Mouse (Mus musculus): ENCODE measurements around the gene Vps37b.

The Vps37b gene

DNA sequence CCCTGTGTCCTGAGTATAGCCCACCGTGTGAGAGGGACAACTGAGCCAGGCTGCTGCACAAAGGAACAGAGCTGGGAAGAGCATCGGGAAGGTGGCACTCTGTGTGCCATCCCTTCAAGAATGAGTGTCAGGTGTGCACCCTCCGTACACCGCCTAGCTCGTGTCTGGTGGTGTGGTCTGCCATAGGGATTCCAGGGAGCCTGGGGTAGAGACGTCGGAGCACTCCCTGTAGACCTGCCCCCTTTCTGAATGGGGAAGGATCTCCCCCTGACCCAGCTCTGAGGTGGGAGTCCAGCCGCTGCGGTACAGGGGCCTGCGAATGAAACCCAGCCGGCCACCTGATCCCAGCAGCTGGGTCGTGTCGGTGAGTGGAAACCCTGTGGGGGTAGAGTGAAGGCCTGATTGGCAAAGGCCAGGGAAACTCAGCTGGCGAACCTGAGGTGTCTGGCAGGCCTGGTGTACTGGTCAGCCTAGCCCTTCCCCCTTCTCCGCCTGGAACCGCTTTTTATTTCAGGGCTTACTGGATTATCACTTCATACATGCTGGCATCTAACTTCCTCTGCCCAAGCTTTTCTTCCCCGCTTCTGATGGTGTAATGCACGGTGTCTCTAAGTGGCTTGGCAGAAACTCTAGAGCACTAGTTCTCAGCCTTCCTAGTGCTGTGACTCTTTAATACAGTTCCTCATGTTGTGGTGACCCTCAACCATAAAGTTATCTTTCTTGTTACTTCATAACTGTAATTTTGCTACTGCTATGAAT lies 52.7 kb downstream of the Vps37b start:
- DNase-seq (ENCODE audit: low read depth) = no peak

DNA sequence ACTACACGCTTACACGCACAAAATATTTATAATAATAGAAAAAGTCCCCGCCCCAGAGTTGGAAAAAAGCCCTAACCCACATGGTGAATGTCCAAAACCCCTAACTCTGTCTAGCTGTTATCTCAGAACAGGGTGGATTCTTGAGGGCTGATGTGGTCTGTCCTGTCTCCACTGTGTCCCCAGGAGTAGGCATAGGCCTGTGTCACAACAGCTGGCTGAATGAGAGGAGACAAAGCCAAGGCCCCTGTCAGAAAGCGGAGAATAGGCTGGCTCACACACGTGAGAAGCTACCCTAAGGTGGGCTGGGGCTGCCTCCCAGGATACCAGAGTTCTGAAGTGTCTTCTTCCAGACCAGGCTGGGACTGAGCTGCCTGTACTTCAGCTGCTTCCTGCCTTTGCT lies 53.9 kb downstream of the Vps37b start:
- DNase-seq (ENCODE audit: low read depth) = no peak

DNA sequence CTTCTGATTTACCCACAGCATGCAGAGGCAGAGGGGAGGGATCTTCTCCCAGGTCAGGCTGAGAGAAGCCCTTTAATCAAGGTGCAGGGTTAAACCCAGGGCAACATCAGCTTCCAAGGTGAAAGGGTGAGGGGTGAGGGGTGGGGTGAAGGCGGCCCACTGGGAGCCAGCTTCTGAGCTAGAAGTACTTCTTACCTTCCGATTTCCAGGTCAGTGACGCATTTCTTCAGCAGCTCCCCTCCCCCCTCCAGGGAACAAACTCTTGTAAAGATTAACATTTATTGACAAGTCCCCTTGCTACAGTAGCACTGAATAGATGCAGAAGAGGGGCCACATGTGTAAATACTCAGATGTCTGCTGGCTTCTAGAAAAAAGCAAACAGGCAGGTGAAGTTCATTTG lies 54.8 kb downstream of the Vps37b start:
- no peak for DNase-seq (ENCODE audit: low read depth)

DNA sequence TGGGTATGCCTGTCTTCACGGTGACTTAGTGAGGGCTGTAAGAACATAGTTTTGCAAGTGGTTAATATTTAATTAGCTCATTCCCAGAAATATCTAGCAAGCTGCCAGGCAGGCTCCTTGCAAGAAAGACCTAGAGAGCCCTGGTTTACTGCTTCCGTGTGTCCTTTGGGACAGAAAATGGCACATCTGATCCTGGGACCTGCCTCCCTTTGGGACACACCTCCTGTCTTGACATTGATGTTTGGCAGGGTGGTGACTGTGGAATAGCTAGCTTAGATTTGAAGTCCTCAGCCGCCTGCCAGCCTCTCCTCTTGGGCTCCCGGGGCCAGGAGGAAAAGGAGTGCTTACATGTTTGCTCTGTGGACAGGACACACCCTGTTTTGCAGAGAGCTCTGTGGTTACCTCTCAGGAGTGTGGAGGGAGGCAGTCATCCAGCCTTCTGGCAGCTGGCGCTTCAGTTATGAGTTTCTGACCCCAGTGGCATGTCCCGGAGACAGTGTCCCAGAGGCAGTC lies 56.3 kb downstream of the Vps37b start:
- DNase-seq (ENCODE audit: low read depth) = no peak

DNA sequence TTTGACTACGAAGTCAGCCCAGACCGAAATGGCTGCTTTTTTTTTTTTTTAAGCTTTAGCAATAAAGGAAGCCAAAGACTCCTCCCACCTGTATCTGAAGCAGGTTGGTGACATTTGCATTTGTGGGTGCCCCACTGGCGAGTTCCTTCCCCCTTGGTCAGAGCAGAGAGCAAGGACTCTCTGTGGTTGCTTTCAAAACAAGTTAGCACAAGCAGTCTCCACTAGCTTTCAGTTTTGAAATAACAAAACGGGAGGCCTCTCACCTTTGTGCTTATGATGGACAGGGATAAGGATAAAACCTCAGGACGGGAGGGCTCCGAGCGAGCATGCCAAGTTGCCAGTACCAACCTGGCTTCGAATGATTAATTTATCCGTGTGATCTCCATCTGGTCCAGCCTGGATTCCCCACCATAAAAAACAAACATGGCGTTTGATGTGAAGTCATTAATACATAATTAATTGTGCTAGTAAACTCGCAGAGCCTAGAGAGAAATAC lies 57.4 kb downstream of the Vps37b start:
- no peak for DNase-seq (ENCODE audit: low read depth)

DNA sequence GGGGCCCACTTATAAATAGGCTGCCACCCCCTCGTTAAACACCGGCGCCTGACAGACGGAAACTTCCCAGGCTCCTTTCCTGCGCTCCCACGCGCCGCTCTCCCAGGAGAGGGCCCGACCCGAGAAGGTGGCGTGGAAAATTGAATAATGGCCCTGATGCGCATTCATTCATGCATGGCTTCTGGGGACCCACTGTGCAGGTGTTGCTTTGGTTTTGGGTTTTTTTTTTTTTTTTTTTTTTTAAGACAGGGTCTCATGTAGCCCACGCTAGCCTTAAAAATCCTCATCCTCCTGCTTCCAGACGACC lies 57.9 kb downstream of the Vps37b start:
- no peak for DNase-seq (ENCODE audit: low read depth)

DNA sequence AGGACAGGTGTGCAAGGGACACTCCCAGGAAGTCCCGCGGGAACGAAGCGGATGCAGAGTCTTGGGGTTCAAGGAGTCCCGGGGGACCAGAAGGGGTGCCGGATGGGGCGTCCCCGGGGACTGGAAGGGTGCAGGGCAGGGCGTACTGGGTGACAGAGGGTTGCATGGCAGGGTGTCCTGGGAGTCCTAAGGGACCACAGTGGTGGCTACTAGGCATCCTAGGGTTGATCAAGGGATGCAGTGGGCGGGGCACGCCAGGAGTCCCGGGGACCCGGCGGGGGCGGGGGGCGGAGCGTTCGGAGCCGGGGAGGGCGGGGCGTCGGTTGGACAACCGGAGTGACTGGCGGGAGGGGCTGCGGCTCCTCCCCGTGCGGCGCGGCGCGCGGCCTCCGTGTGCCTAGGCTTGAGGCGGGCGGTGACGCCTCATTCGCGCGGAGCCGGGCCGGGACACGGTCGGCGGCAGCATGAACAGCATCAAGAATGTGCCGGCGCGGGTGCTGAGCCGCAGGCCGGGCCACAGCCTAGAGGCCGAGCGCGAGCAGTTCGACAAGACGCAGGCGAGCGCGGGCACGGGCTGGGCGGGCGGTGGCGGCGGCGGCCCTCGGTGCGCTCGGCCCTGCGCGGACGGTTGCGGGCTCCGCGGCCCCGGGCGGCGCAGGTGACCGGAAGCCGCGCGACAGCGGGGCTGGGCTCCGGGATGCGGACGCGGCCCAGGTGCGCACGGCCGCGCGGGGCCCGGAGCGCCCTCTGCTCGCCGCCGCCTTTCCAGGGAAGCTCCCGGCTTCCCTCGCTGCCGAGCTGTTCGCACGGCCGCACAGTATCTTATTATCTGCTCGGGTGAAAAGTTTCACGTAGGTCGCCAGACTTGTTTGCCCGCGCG lies 58.5 kb downstream of the Vps37b start, which contains the start of gene Hip1r:
Hip1r (plus strand) TSS at position 330 of the 880 bp plus-strand sequence.
- no peak for DNase-seq (ENCODE audit: low read depth)

DNA sequence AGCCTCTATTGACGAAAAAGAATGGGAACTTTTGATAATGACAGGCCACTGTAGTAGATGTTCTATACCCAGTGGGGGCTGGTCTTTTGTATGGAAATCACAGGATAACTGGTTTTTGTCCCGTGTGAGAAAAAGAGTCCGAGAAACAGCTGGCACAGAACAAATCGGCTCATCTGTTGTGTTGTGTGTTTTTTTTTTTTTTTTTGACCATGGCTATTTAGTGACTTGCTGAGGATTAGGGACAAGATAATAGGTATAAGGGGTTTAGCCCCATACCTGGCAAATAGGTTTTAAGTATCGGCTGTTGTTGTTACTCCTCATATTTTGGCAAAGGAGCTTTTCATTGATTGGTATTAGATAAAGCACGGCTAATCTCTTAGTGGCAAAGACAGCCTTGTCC lies 59.6 kb downstream of the Vps37b start:
- DNase-seq (ENCODE audit: low read depth) = no peak

DNA sequence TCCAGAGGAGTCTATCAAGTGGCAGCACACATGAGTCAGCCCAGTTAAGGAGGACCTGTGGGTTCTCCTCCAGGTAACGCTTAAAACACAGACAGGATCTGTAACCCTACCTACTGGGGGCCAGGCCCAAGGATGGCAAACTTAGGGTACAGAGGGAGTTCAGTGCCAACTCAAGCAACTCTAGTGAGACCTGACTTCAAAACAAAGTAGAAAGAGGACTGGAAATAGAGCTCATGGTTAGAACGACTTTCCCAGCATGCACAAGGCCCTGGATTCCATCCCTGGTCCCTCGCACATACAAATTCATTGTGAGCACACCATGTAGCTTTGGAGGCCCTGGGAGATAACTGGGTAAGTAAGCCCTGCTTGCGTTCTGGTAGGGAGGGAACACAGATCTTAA lies 61.5 kb downstream of the Vps37b start:
- DNase-seq (ENCODE audit: low read depth) = no peak

DNA sequence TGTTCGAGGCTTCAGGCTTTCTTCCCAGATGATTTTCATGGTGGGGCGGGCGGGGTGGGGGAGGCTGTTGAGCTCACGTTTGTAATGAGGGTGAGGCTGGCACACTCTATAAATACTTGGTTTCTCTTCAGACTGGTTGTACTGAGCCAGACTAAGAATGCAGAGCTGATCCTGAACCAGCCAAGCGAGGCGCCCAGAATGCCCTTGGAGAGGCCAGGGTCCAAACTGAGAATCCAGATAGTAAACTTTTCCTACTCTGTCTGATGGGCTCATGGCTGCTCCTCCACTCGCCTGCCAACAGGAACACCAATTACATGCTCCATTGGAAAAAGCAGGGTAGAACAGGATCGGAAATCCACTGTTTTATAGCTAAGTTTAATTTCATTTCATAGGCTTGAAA lies 62.9 kb downstream of the Vps37b start:
- no peak for DNase-seq (ENCODE audit: low read depth)

DNA sequence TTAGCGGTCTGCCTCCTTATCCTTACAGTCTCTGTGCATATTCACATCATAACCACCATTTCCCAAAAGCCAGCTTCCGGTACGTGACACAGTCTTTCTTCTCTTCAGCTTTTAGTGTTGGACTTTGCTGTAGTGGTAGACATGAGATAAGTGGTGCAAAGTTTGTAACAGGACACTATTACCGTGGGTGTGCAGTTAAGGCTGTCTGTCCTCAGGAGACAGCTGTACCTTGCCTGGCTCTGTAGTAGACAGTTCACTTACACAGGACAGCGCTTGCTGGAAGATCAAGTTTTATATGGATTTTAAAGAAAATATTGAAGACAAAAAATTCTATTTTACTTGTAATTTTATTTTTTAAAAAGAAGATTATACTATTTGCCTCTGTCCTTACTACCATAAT lies 63.6 kb downstream of the Vps37b start:
- no peak for DNase-seq (ENCODE audit: low read depth)

DNA sequence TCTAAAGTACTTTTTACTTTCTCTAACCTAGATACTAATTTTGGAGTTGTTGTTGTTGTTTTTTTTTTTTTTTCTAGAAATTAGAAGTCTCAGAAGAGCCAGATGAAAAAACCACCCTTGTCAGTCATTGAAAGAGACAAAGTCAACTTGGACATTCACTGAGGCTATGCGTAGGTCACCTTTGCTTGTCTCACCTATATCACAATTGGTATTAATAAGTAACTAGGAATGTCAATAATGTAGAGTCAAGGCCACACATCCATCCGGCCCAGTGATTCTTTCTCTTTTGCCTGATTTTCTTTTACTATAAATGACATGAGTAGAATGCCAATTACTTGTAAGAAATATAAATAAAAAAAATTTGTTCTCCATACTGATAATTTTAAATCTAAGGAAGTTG lies 65.3 kb downstream of the Vps37b start:
- no peak for DNase-seq (ENCODE audit: low read depth)

DNA sequence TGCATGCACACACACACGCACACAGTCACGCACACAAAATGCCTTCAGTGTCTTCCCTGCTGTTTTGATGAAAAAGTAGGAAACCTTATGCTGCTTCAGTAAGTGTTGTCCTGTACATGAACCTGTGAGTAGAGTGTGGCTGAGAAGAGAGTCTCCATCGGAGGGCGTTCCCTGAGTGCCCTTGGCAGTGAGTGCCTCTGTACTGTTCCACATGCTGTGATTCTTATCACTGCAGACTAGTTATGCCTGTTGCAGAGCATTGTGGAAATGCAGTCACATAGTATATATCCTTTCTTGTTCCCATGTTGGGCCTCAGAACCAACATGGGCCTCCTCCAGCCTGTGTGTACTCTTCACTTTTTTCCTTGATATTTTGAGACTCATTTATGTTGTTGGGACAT lies 67.9 kb downstream of the Vps37b start:
- DNase-seq (ENCODE audit: low read depth) = no peak

DNA sequence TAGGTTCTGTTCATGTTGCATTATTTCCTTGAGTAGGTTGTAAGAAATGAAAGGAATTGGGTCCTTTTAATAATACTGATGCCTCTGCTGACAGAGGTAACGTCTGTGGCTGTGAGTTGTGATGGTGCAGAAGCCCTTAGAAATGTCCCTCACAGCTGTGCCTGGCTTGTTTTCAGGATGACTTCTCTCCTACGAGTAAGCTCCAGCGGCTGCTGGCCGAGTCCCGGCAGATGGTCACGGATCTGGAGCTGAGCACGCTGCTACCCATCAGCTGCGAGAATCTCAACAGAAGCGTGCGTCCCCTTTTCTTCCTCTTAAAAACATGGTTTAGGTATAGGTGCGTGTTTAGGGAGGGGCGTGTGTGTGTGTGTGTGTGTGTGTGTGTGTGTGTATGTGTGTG lies 71.0 kb downstream of the Vps37b start:
- no peak for DNase-seq (ENCODE audit: low read depth)

DNA sequence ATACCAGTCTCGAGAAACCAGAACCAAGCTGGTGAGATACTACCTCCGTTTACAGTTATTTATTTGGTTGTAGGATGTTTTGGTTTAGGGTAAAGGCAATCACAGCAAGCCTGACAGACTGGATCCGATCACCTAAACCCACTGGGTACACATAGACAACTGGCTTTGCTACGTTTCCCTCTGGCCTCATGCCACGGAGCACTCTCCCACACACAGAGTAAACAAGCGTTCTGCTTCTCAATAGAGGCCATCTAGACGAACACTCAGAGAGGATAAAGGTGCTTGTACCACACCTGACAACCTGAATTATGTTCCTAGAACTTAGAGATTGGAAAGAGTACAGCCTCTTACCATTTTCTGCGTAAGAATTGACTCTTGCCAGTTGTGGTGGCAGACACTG lies 71.9 kb downstream of the Vps37b start:
- DNase-seq (ENCODE audit: low read depth) = no peak

DNA sequence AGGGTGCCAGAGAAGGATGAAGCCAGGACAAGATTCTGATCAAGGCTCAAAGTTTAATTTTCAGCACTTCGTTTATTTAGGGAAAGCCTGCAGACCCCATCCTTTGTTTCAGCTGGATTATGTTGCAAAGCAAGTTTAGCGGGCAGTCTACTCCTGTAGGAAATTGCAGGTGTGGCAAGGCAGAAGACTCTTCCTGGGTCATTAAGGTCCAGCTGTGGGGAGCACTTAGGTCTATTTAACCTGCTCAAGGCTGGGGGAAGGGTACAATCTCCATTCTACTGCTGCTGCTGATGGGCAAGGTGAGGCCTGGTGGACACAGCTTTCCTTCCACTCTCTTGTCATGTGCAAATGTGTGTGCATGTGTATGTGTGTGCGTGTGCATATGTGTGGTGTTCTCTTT lies 73.1 kb downstream of the Vps37b start:
- no peak for DNase-seq (ENCODE audit: low read depth)

DNA sequence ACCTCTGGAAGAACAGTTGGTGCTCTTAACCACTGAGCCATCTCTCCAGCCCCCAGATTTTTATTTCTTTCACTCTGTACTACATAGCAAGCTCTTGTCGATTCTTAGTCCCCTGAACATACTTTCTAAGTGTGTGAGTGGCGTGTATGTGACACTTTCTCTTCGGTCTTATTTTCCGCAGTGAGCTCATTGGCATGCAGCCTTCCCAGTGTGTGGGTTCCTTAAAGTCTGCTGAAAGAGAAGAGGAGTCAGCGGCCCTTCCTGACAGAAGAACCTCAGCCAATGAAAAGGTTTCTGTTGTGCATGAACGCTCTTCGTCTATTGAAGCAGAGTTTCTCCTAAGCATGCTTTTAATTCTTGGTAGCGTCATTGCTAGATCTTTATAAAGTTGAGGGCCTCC lies 74.9 kb downstream of the Vps37b start:
- no peak for DNase-seq (ENCODE audit: low read depth)
